Mouse (Mus musculus) limb, embryonic 13.5 days (tissue): ENCODE results near the gene Ssu72. TPM values are rescaled to one million over a fixed set of nuclear protein-coding genes. Genes with fewer than 3 reads are reported as not detected.

Source experiments
- ATAC-seq: fragments of 200-750 bp; cut with Nextera tagmentation; 2 replicates; pipeline ENCODE4 v1.8.0; 2017; ENCODE audit warnings: low read depth, moderate number of reproducible peaks, moderate TSS enrichment; ENCODE audit not compliant: low FRiP score
- H3K27ac ChIP-seq: fragments of 300-500 bp; sonication (generic); 2 replicates; pipeline ENCODE4 v1.5.1; 2015; ENCODE audit warnings: inconsistent platforms, mild to moderate bottlenecking, moderate library complexity
- H3K27me3 ChIP-seq: fragments of 300-500 bp; sonication (generic); 2 replicates; pipeline ENCODE4 v1.6.1; 2015; ENCODE audit warnings: mild to moderate bottlenecking, inconsistent platforms
- H3K36me3 ChIP-seq: fragments of 300-500 bp; sonication (generic); 2 replicates; pipeline ENCODE4 v1.6.1; 2015; ENCODE audit warnings: inconsistent platforms, mild to moderate bottlenecking, moderate library complexity
- H3K4me1 ChIP-seq: fragments of 300-500 bp; sonication (generic); 2 replicates; pipeline ENCODE4 v1.6.1; 2015; ENCODE audit warnings: inconsistent platforms
- H3K4me2 ChIP-seq: fragments of 300-500 bp; sonication (generic); replicated peaks from 2 replicates; pipeline ENCODE4 v1.6.1; 2015; ENCODE audit warnings: inconsistent platforms, mild to moderate bottlenecking, moderate library complexity
- H3K4me3 ChIP-seq: fragments of 300-500 bp; sonication (generic); 2 replicates; pipeline ENCODE4 v1.5.1; 2015; ENCODE audit warnings: moderate library complexity, mild to moderate bottlenecking, inconsistent platforms
- H3K9ac ChIP-seq: fragments of 300-500 bp; sonication (generic); 2 replicates; pipeline ENCODE4 v1.6.1; 2015; ENCODE audit warnings: mild to moderate bottlenecking, inconsistent platforms
- H3K9me3 ChIP-seq: fragments of 300-500 bp; sonication (generic); 2 replicates; pipeline ENCODE4 v1.6.1; 2016; ENCODE audit warnings: inconsistent platforms
- WGBS: fragments of 180-500 bp; shearing (Covaris S2); methylation state at CpG from one replicate; pipeline ENCODE4 v1.1.7; 2015; 5-methylcytosine and 5-hydroxymethylcytosine counted together
- polyA plus RNA-seq: library from polyadenylated mRNA; unstranded; fragments of >200 nt; fragmentation: Nextera tagmentation; extraction: Ambion mirVana; gene quantifications from 2 replicates; pipeline ENCODE4 v1.2.1, GENCODE M21; 2015

Ssu72 gene
- polyA plus RNA-seq, 1 experiment from 2014 or later = 141 TPM

DNA sequence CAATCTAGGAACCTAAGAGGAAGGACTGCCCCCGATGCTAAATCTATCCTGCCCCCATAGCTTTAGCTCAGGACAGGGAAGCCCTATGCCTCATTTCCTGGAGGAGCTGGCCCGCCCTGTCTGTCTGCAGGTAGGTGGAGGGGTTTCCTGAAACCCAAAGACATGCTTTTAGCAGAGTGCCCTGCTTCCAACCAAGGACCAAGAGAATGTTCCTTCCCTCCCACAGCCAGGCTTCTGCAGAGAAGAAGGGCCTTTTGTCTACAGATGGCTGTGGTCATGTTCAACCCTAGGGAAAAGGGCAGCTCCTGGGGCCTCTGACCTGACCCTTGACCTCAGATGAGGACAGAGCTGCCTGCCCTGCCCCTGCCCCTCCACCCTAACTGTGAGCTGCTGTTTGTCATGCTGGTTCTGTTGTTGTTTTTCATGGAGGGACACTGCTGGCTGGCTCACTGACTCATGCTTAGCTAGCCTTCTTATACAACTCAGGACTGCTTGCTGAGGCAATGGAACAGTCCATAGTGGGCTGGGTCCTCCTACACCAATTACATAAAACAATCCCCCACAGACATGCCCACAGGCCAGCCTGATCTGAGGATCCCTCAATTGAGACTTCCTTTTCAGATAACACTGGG lies 72.2 kb downstream of the Ssu72 start:
- Histone ChIP-seq H3K4me3 (no peak overlapping the region), H3K9ac (no peak overlapping the region), H3K4me1 (peaks cover 21% of the 10 kb centered on the region), H3K27ac (no peak overlapping the region), H3K36me3 (no peaks in the 10 kb centered on the region), H3K9me3 (no peaks in the 10 kb centered on the region), H3K27me3 (peaks cover 24% of the 10 kb centered on the region), H3K4me2 (no peak overlapping the region)
- 67% methylated on average over 2 of the region's 2 CpGs for WGBS
- no peak for ATAC-seq

DNA sequence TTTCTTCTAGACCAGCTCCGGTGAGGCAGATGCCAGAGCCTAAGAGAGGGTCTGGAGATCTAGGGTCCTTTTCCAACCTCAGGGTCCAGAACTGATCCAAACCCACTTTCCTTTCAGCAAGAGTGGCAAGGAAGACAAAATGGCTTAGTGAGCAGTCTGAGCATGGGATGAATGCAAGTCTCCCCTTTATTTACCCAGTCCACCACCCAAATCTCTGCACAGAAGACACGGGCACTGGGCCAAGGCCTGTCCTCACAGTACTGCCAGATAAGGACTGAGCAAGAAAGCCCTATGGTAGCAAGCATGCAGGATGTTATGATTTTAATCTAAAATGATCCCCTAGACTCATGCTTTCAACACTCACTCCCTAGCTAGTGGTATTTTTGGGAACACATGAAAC lies 73.2 kb downstream of the Ssu72 start:
- no peak overlapping the region for H3K4me2 ChIP-seq
- WGBS = 77% methylated on average over 2 of the region's 2 CpGs
- no peak for ATAC-seq

DNA sequence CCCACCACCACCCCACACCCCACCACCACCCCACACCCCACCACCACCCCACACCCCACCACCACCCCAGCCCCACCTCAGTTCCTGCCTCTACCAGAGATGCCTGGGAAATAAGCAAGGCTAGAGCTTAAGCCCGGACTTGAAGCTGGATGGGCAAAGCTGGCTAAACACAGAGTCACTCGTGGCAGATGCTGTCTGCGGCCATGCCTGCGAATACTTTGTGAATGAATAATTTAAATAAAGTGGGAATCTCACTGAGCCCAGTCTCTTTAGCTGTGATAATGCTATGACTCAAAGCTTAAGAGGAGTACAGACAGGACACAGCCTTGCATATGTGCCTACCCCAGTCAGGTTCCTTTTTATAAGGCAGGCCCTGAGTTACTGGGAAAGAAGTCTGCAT lies 74.9 kb downstream of the Ssu72 start:
- Histone ChIP-seq H3K9ac (0 out of 2 replicates have a peak overlapping the region, but pooled peaks have one; percentile 8), H3K27me3 (0 out of 2 replicates have a peak, but pooled peaks cover 9% of the 10 kb centered on the region), H3K9me3 (no peaks in the 10 kb centered on the region), H3K4me2 (no peak overlapping the region), H3K36me3 (no peaks in the 10 kb centered on the region), H3K27ac (no peak overlapping the region), H3K4me3 (no peak overlapping the region), H3K4me1 (peaks cover 18% of the 10 kb centered on the region)
- ATAC-seq = no peak
- 83% methylated on average over 4 of the region's 4 CpGs for WGBS

More for the DNA sequence above, 73.2 kb downstream of the Ssu72 start:
- H3K27me3 ChIP-seq = peaks cover 17% of the 10 kb centered on the region
- no peak overlapping the region for H3K4me3 ChIP-seq
- peaks cover 21% of the 10 kb centered on the region for H3K4me1 ChIP-seq
- no peak overlapping the region for H3K9ac ChIP-seq
- H3K27ac ChIP-seq = no peak overlapping the region
- H3K9me3 ChIP-seq = no peaks in the 10 kb centered on the region
- no peaks in the 10 kb centered on the region for H3K36me3 ChIP-seq

DNA sequence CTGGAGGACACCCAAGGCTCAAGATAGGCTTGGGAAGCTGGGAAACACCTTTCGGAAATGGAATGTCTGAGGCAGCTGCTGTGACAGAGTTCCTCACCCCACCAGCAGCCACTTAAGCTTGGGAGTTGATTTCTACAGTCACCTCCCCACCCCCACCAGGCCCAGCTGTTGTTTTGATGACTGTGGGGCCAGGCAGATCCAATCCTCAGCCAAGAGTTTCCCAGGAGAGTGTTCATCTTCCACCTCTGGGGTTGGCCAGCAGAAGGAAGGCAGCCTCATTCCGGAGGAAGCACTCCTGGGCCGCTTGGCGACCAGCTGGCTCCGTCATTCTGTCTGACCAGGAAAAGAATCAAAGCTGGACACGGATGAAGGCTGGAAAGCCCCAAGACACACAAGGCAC lies 76.3 kb downstream of the Ssu72 start:
- H3K9ac ChIP-seq = no peak overlapping the region
- no peak overlapping the region for H3K4me3 ChIP-seq
- H3K27ac ChIP-seq = peak overlapping the region; percentile 39; the same call in 1 of the 2 replicates
- H3K36me3 ChIP-seq = no peaks in the 10 kb centered on the region
- H3K4me1 ChIP-seq = peaks cover 10% of the 10 kb centered on the region; the same call in 1 of the 2 replicates
- H3K9me3 ChIP-seq = no peaks in the 10 kb centered on the region
- no peak overlapping the region for H3K4me2 ChIP-seq
- WGBS = 20% methylated on average over 6 of the region's 6 CpGs
- H3K27me3 ChIP-seq = 0 out of 2 replicates have a peak, but pooled peaks cover 3% of the 10 kb centered on the region
- ATAC-seq = peak; percentile 61

Other genes starting within 250 kb of the Ssu72 start
- gene Tmem52, start 235.7 kb upstream of the Ssu72 start, polyA plus RNA-seq = not detected in 2 replicates
- gene Gnb1, start 213.4 kb upstream of the Ssu72 start, polyA plus RNA-seq = 506 and 533 TPM in 2 replicates
- 88.4 and 96.1 TPM in 2 replicates for gene Nadk, start 142.4 kb upstream of the Ssu72 start, polyA plus RNA-seq
- gene Slc35e2, start 103.4 kb upstream of the Ssu72 start, polyA plus RNA-seq = 8.5 and 10.1 TPM in 2 replicates
- 70.3 and 71.2 TPM in 2 replicates for gene Cdk11b, start 79.9 kb upstream of the Ssu72 start, polyA plus RNA-seq
- not detected in 2 replicates for gene Gm10563, start 59.4 kb upstream of the Ssu72 start, polyA plus RNA-seq
- gene Mmp23, start 51.4 kb upstream of the Ssu72 start, polyA plus RNA-seq = 17.1 and 19.1 TPM in 2 replicates
- gene Mib2, start 35.6 kb upstream of the Ssu72 start, polyA plus RNA-seq = 30.5 and 34.3 TPM in 2 replicates
- 8.4 and 10.2 TPM in 2 replicates for gene Fndc10, start 10.5 kb upstream of the Ssu72 start, polyA plus RNA-seq
- 1.0 and 1.1 TPM in 2 replicates for gene Tmem240, start 30.0 kb downstream of the Ssu72 start, polyA plus RNA-seq
- gene Atad3a, start 56.3 kb downstream of the Ssu72 start, polyA plus RNA-seq = 94.4 and 100 TPM in 2 replicates
- gene Vwa1, start 69.9 kb downstream of the Ssu72 start, polyA plus RNA-seq = 11.1 and 11.6 TPM in 2 replicates
- gene Tmem88b, start 81.1 kb downstream of the Ssu72 start, polyA plus RNA-seq = 0.64 and 0.81 TPM in 2 replicates
- gene Ankrd65, start 85.6 kb downstream of the Ssu72 start, polyA plus RNA-seq = not detected in 2 replicates
- gene Mrpl20, start 98.1 kb downstream of the Ssu72 start, polyA plus RNA-seq = 213 and 220 TPM in 2 replicates
- gene Ccnl2, start 107.7 kb downstream of the Ssu72 start, polyA plus RNA-seq = 211 and 231 TPM in 2 replicates
- 140 and 144 TPM in 2 replicates for gene Aurkaip1, start 126.5 kb downstream of the Ssu72 start, polyA plus RNA-seq
- gene Mxra8, start 134.9 kb downstream of the Ssu72 start, polyA plus RNA-seq = 76.6 and 92.7 TPM in 2 replicates
- gene Dvl1, start 142.6 kb downstream of the Ssu72 start, polyA plus RNA-seq = 4.3 and 5.7 TPM in 2 replicates
- 0.25 and 0.33 TPM in 2 replicates for gene Tas1r3, start 158.6 kb downstream of the Ssu72 start, polyA plus RNA-seq
- 13.6 and 13.8 TPM in 2 replicates for gene Cptp, start 164.6 kb downstream of the Ssu72 start, polyA plus RNA-seq
- 71.2 and 74.8 TPM in 2 replicates for gene Ints11, start 164.7 kb downstream of the Ssu72 start, polyA plus RNA-seq
- 51.8 and 55.9 TPM in 2 replicates for gene Pusl1, start 187.0 kb downstream of the Ssu72 start, polyA plus RNA-seq
- 18.2 and 19.4 TPM in 2 replicates for gene Acap3, start 187.0 kb downstream of the Ssu72 start, polyA plus RNA-seq
- 113 and 126 TPM in 2 replicates for gene Ube2j2, start 239.0 kb downstream of the Ssu72 start, polyA plus RNA-seq